Mouse (Mus musculus) lung, adult 2 months (tissue): ENCODE results near the gene Inhba. TPM values are rescaled to one million over a fixed set of nuclear protein-coding genes. Genes with fewer than 3 reads are reported as not detected.

Experiments used
- DNase-seq: peaks from one replicate; pipeline ENCODE4 v3.0.0; 2022
- H3K4me1 ChIP-seq: fragments of 200-500 bp; 2 replicates; pipeline ENCODE4 v1.6.1; 2011; ENCODE audit warnings: low read length; ENCODE audit not compliant: control insufficient read depth, insufficient read depth
- H3K4me3 ChIP-seq: fragments of 200-500 bp; replicated peaks from 2 replicates; pipeline ENCODE3; 2011; ENCODE audit warnings: low read depth, mild to moderate bottlenecking, control low read depth, low read length; ENCODE audit errors: extremely low read depth
- CTCF ChIP-seq: fragments of 200-500 bp; IDR thresholded peaks from 2 replicates; pipeline ENCODE4 v1.5.1; 2011; ENCODE audit warnings: mild to moderate bottlenecking, low read length, control low read depth; ENCODE audit not compliant: insufficient read depth
- POLR2A ChIP-seq: fragments of 200-500 bp; IDR thresholded peaks from 2 replicates; pipeline ENCODE4 v1.6.1; 2011; ENCODE audit warnings: low read depth, mild to moderate bottlenecking, control low read depth, low read length, borderline replicate concordance; ENCODE audit errors: extremely low read depth
- WGBS: fragments of 180-500 bp; shearing (Covaris S2); methylation state at CpG from one replicate; pipeline ENCODE4 v1.1.7; 2018; 5-methylcytosine and 5-hydroxymethylcytosine counted together
- polyA plus RNA-seq: library from polyadenylated mRNA; depleted of rRNA; stranded (reverse); fragments of >200 nt; gene quantifications from 2 replicates; pipeline ENCODE4 v1.2.3, GENCODE M21; 2012

Gene Inhba
- polyA plus RNA-seq, 1 experiment = 0.86 TPM

GRCm38 (mm10) chr13:16078216-16078731 lies 66.6 kb downstream of the Inhba start:
- no peak for DNase-seq
- 48% methylated on average over 7 of the region's 7 CpGs for WGBS
- no peaks in the 10 kb centered on the region for H3K4me1 ChIP-seq
- H3K4me3 ChIP-seq = no peak overlapping the region
- TF ChIP-seq POLR2A (no peak), CTCF (no peak)

GRCm38 (mm10) chr13:16080205-16080604 lies 68.6 kb downstream of the Inhba start:
- Histone ChIP-seq H3K4me3 (no peak overlapping the region), H3K4me1 (no peaks in the 10 kb centered on the region)
- TF ChIP-seq CTCF (no peak), POLR2A (no peak)
- WGBS = 52% methylated on average over 2 of the region's 2 CpGs
- DNase-seq = no peak
